Mouse (Mus musculus) kidney, postnatal 0 days (tissue): Measurements from ENCODE around the gene Usp39. TPM values are rescaled to one million over a fixed set of nuclear protein-coding genes. Genes with fewer than 3 reads are reported as not detected.
A peak's percentile ranks its signal among the peaks of the same experiment; 100 is the strongest.

Experiments used
- ATAC-seq: fragments of 200-750 bp; cut with Nextera tagmentation; replicated peaks from 2 replicates; pipeline ENCODE4 v1.8.0; 2017; ENCODE audit warnings: low read depth, moderate number of reproducible peaks, moderate TSS enrichment, moderate library complexity; ENCODE audit not compliant: low FRiP score
- DNase-seq: peaks from one replicate; pipeline ENCODE4 v3.0.0-alpha.2; 2016; ENCODE audit warnings: low spot score
- H3K27ac ChIP-seq: fragments of 300-500 bp; sonication (generic); 2 replicates; pipeline ENCODE4 v1.5.1; 2014; ENCODE audit warnings: mild to moderate bottlenecking
- H3K27me3 ChIP-seq: fragments of 300-500 bp; sonication (generic); 2 replicates; pipeline ENCODE4 v1.6.1; 2014; ENCODE audit warnings: low read length, mixed read lengths; ENCODE audit not compliant: insufficient read depth
- H3K36me3 ChIP-seq: fragments of 300-500 bp; sonication (generic); 2 replicates; pipeline ENCODE4 v1.6.1; 2014; ENCODE audit warnings: low read length, mixed read lengths; ENCODE audit not compliant: insufficient read depth
- H3K4me1 ChIP-seq: fragments of 300-500 bp; sonication (generic); replicated peaks from 2 replicates; pipeline ENCODE4 v1.6.1; 2014; ENCODE audit warnings: antibody characterized with exemption, low read length, mixed read lengths; ENCODE audit not compliant: insufficient read depth
- H3K4me2 ChIP-seq: fragments of 300-500 bp; sonication (generic); 2 replicates; pipeline ENCODE4 v1.6.1; 2014; ENCODE audit warnings: mild to moderate bottlenecking, low read length, moderate library complexity, mixed read lengths
- H3K4me3 ChIP-seq: fragments of 300-500 bp; sonication (generic); replicated peaks from 2 replicates; pipeline ENCODE4 v1.5.1; 2014; ENCODE audit warnings: low read depth, low read length
- H3K9ac ChIP-seq: fragments of 300-500 bp; sonication (generic); 2 replicates; pipeline ENCODE4 v1.6.1; 2014; ENCODE audit warnings: low read depth, low read length
- H3K9me3 ChIP-seq: fragments of 300-500 bp; sonication (generic); replicated peaks from 2 replicates; pipeline ENCODE4 v1.6.1; 2016; ENCODE audit warnings: low read length, inconsistent platforms, mixed read lengths
- CTCF ChIP-seq: IDR thresholded peaks from 2 replicates; pipeline ENCODE4 v1.5.1; 2016; ENCODE audit warnings: antibody characterized with exemption, low read depth, mild to moderate bottlenecking, moderate library complexity
- WGBS: fragments of 180-500 bp; shearing (Covaris S2); extraction: QIAGEN DNeasy Blood & Tissue Kit; methylation state at CpG from one replicate; pipeline ENCODE4 v1.1.7; 2014; 5-methylcytosine and 5-hydroxymethylcytosine counted together
- polyA plus RNA-seq: library from polyadenylated mRNA; unstranded; fragments of >200 nt; fragmentation: Nextera tagmentation; extraction: Ambion mirVana; gene quantifications from 2 replicates; pipeline ENCODE4 v1.2.1, GENCODE M21; 2015

Usp39 gene
- polyA plus RNA-seq, 1 experiment from 2014 or later = 35.6 TPM

DNA sequence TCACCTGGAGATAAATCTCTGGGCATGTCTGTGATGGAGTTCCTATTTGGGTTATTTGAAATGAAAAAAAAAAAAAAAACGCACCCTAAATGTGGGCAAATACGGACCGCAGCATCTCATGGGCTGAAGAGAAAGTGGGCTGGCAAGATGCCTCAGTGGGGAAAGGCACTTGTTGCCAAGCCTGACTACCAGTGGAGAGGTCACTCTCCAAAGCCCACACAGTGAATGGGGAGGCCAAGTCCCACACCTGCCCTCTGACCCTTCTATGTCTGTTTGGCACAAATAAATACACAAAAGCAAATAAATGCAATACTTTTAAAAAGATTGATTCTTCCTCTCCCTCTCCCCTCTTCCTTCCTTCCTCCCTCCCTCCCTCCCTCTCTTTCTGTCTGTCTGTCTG, 55.5 kb downstream of the Usp39 start:
- no peak for DNase-seq
- Histone ChIP-seq H3K9me3 (no peaks in the 10 kb centered on the region), H3K4me1 (no peaks in the 10 kb centered on the region), H3K36me3 (no peaks in the 10 kb centered on the region), H3K4me3 (no peak overlapping the region), H3K9ac (no peak overlapping the region), H3K27ac (no peak overlapping the region), H3K27me3 (no peaks in the 10 kb centered on the region), H3K4me2 (no peak overlapping the region)
- WGBS = 76% methylated on average over 3 of the region's 3 CpGs
- no peak for TF ChIP-seq CTCF
- ATAC-seq = no peak

DNA sequence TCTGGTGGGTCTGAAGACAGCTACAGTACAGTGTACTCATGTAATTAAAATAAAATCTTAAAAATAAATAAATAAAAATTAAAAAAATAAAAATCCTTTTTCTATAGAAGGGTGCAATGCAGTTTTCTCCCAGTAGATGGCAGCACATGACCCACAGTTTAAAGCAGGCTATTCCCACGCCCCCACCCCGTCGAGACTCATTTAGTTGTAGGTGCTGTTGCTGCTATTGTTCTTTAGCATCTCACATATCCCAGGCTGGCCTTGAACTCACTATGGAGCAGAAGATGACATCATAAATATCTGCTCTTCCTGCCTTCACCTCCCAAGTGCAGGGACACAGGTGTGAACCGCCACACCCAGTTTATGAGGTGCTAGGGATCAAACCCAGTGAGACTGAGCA, 61.1 kb downstream of the Usp39 start:
- no peaks in the 10 kb centered on the region for H3K36me3 ChIP-seq
- H3K4me2 ChIP-seq = no peak overlapping the region
- H3K9me3 ChIP-seq = no peaks in the 10 kb centered on the region
- DNase-seq = peak; percentile 77
- TF ChIP-seq CTCF = peak; percentile 80
- 20% methylated on average over 4 of the region's 4 CpGs for WGBS
- no peak overlapping the region for H3K27ac ChIP-seq
- peak; percentile 46; the same call in 1 of the 2 replicates for ATAC-seq
- no peaks in the 10 kb centered on the region for H3K27me3 ChIP-seq
- H3K9ac ChIP-seq = no peak overlapping the region
- H3K4me1 ChIP-seq = no peaks in the 10 kb centered on the region
- no peak overlapping the region for H3K4me3 ChIP-seq

DNA sequence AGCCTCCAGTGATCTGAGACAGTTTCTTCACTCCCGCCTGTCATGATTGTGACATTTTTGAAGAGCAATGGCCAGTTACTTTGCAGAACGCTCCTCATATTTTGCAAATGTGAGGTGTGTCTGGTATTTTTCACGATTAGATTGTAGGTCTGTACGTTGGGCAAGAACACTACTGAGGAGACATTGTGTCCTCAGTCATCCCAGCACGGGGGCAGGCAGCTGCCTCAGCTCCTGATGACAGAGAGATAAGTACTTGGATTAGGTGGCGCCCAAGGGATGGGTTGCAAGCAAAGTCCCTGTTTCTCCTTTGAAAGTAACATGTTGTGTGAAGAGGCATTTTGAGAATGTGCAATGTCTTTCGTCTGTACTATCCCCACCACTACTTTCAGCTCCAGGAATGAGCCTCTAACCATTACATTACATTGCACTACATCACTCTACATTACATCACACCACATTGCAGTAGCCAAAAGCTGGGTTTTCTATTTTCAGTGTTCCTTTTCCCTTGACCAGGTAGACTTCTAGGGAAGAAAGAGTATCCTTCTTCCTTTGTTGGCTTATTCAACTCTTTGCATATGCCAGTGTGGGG, 64.5 kb downstream of the Usp39 start:
- Histone ChIP-seq H3K27me3 (no peaks in the 10 kb centered on the region), H3K4me3 (no peak overlapping the region), H3K4me2 (no peak overlapping the region), H3K9ac (no peak overlapping the region), H3K36me3 (no peaks in the 10 kb centered on the region), H3K27ac (no peak overlapping the region), H3K4me1 (no peaks in the 10 kb centered on the region), H3K9me3 (no peaks in the 10 kb centered on the region)
- TF ChIP-seq CTCF = no peak
- ATAC-seq (no peak), DNase-seq (no peak)
- WGBS = 71% methylated on average over 7 of the region's 7 CpGs

GRCm38 (mm10) chr6:72279505-72279904, 65.5 kb downstream of the Usp39 start:
- Histone ChIP-seq H3K36me3 (no peaks in the 10 kb centered on the region), H3K27ac (no peak overlapping the region), H3K9me3 (no peaks in the 10 kb centered on the region), H3K4me2 (no peak overlapping the region), H3K4me1 (no peaks in the 10 kb centered on the region), H3K9ac (no peak overlapping the region), H3K27me3 (no peaks in the 10 kb centered on the region), H3K4me3 (no peak overlapping the region)
- 85% methylated on average over 7 of the region's 7 CpGs for whole genome bisulfite sequencing
- ATAC-seq = no peak
- TF ChIP-seq CTCF = no peak
- DNase-seq = no peak

GRCm38 (mm10) chr6:72278835-72279234, 66.1 kb downstream of the Usp39 start:
- 72% methylated on average over 4 of the region's 4 CpGs for WGBS
- ATAC-seq = no peak
- H3K4me1 ChIP-seq = no peaks in the 10 kb centered on the region
- no peak overlapping the region for H3K4me3 ChIP-seq
- no peak for DNase-seq
- H3K4me2 ChIP-seq = no peak overlapping the region
- H3K9ac ChIP-seq = no peak overlapping the region
- TF ChIP-seq CTCF = no peak
- no peak overlapping the region for H3K27ac ChIP-seq
- no peaks in the 10 kb centered on the region for H3K27me3 ChIP-seq
- no peaks in the 10 kb centered on the region for H3K9me3 ChIP-seq
- no peaks in the 10 kb centered on the region for H3K36me3 ChIP-seq

- Histone ChIP-seq H3K36me3 (no peaks in the 10 kb centered on the region), H3K9me3 (no peaks in the 10 kb centered on the region), H3K9ac (no peak overlapping the region), H3K27me3 (no peaks in the 10 kb centered on the region), H3K4me1 (no peaks in the 10 kb centered on the region), H3K27ac (peak overlapping the region; percentile 50), H3K4me2 (no peak overlapping the region), H3K4me3 (no peak overlapping the region)
- no peak for TF ChIP-seq CTCF
- DNase-seq (no peak), ATAC-seq (no peak)
- 69% methylated on average over 9 of the region's 9 CpGs for whole genome bisulfite sequencing
Measured at GRCm38 (mm10) chr6:72277508-72278166, 67.3 kb downstream of the Usp39 start.
